Mouse (Mus musculus): Measurements from ENCODE around the gene Cend1.

GRCm38 (mm10) chr7:141454967-141455551 lies 25.8 kb upstream of the Cend1 start, which contains the start of gene Pnpla2:
- TF ChIP-seq CTCF (IDR thresholded peaks at IDR 0.05; ENCODE audit: low read depth) (peak; percentile 22; the same call in 1 of the 2 replicates), EP300 (IDR thresholded peaks at IDR 0.05; ENCODE audit: low read depth) (no peak)
